Mouse (Mus musculus) T-cell, adult 2 months (primary cell): ENCODE measurements around the gene Pold1.

ENCODE experiments used
- DNase-seq: peaks from one replicate; pipeline ENCODE4 v3.0.0; 2022; ENCODE audit warnings: low spot score

Gene Pold1

DNA sequence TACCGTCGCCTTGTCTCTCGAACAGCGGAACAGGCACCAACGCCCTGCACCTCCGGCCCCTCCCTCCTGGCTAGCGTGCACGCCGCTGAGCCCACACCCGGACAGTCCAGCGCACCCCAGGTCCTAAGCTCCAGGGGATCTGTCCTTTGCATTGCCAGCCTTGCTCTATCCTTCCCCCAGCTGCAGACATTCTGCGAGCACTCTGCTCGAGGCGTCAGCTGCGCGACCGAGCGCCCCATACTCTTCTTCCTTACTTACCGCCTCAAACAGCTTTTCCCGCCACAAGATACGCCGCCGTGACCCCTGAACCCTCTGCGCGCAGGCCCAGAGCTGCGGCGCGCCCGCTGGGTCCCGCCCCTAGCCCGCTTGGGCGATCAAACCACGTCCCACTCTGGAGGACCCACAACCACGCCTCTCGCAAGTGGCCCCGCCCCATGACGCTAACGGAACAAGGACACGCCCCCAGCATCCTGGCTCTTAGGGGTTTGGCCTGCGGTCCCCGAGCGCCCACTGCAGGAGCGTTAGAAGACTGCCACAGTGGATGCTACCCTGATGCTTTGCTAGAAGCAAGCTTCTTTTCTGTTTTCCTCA is at the start of gene Pold1:
Gene Pold1, minus strand, starts transcription at position 353 of the 591 bp plus-strand sequence.
- DNase-seq: peak; percentile 100

- no peak for DNase-seq
Observed at GRCm38 (mm10) chr7:44598336-44598735, 49.7 kb upstream of the Pold1 start.

- DNase-seq: no peak
Observed at GRCm38 (mm10) chr7:44597666-44598065, 49.0 kb upstream of the Pold1 start.

DNA sequence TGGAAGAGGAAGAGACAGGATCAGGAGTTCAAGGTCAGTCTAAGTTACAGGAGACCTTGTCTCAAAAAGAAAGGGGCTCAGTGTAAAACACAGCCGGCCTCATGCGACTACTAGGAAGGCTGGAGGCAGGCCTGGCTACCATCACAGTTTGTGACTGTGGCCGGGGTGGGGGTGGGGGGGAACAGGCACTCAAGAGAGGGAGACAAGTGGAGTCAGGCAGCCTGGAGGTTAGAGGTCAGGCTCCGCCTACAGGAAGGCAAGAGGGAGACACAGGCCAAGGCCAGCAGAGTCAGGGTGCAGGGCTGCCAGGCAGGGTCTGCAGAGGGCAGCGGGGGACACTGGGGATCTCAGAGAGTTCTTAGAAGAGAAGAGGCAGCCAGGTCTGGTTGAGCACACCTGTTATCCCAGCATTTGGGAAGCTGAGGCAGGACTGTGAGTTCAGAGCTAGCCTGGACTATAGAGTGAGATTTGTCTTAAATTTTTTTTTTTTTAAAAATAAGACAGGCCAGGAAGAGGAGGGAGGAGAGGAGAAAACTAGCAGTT is 48.4 kb upstream of the Pold1 start:
- DNase-seq: no peak

- no peak for DNase-seq
Observed at GRCm38 (mm10) chr7:44596051-44596450, 47.4 kb upstream of the Pold1 start.

GRCm38 (mm10) chr7:44595131-44595561 is 46.5 kb upstream of the Pold1 start:
- DNase-seq: no peak

DNA sequence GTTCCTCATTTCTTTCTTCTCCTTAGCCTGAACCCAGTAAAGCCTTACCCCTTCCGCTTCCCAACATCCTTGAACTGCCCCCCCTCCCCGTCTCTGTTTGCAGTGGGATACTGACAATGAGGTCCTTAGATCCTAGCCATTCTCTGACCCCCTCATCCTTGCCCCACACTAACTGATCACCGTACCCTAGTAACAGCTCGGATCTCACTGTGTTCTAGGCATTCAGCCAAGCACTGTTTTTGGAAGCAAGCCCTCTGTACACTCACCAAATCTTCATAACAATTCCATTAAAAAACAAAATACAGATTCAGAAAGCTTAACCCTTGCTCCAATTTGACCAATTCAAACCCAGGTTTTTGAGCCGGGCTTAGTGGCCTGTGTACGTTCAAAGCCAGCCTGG is 45.6 kb upstream of the Pold1 start:
- no peak for DNase-seq

GRCm38 (mm10) chr7:44593775-44594174 is 45.1 kb upstream of the Pold1 start:
- peak; percentile 28 for DNase-seq

- DNase-seq: no peak
Observed at GRCm38 (mm10) chr7:44593051-44593450, 44.4 kb upstream of the Pold1 start.

GRCm38 (mm10) chr7:44591348-44592116 is 42.9 kb upstream of the Pold1 start:
- no peak for DNase-seq

- peak; percentile 60 for DNase-seq
Observed at GRCm38 (mm10) chr7:44590402-44591347, 42.0 kb upstream of the Pold1 start, which contains the start of gene Kcnc3. Kcnc3 (plus strand) TSS chr7:44590664.

DNA sequence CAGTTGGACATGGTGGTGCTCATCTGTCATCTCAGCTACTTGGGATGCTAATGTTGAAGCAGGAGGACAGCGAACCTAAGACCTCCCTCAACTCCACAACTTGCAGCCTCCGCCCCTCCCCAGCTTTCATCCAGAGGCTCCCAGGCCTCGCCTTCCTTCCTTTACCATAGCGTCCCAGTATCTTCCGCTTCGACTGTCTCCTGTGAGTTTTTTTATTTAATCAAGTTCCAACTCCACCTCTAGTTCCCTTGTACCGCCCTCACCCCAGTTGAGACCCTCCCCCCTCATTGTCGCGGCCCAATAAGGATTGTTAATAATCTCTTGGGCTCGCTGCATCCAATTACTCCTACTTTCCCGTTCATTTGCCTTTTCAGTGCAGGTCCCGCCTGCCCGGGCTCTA is 41.3 kb upstream of the Pold1 start:
- no peak for DNase-seq

GRCm38 (mm10) chr7:44589149-44589548 is 40.5 kb upstream of the Pold1 start:
- DNase-seq: peak; percentile 28

- DNase-seq: no peak
Observed at GRCm38 (mm10) chr7:44588338-44588737, 39.7 kb upstream of the Pold1 start.

DNA sequence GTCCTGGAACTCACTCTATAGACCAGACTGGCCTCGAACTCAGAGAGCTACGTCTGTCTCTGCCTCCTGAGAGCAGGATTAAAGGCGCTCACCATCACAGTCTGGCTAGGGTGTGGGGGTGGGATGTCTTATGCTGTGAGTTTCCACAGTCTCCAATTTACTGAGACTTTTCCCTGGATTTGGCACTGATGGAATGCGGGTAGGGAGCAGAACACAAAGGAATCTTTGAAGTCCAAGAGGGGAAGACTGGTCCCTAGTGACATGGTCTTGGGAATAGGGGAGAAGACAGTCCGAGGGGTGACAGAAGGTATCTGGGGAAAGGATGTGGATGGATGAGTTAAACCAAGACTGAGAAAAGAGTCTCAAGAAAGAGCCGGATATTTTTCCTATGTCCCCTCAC is 39.0 kb upstream of the Pold1 start:
- no peak for DNase-seq

- DNase-seq: peak; percentile 13
Observed at GRCm38 (mm10) chr7:44586930-44587329, 38.3 kb upstream of the Pold1 start.

GRCm38 (mm10) chr7:44586518-44586917 is 37.9 kb upstream of the Pold1 start:
- DNase-seq: no peak

GRCm38 (mm10) chr7:44585606-44586005 is 37.0 kb upstream of the Pold1 start:
- no peak for DNase-seq

DNA sequence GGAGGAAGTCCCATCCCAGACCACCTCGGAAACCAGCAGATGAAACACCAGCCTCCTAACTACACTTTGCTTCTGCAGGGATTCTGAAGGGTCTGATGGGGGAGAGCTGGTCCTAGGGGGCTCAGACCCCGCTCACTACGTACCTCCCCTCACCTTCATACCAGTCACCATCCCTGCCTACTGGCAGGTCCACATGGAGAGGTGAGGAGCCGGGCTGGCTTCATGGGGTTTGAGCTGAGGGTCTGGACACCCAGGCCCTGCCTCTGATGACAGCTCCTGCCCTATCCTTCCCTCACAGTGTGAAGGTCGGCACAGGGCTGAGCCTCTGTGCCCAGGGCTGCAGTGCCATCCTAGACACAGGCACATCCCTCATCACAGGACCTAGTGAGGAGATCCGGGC is 36.3 kb upstream of the Pold1 start:
- DNase-seq: no peak

- DNase-seq: no peak
Observed at GRCm38 (mm10) chr7:44584265-44584804, 35.7 kb upstream of the Pold1 start.

GRCm38 (mm10) chr7:44583146-44583545 is 34.5 kb upstream of the Pold1 start:
- DNase-seq: no peak

DNA sequence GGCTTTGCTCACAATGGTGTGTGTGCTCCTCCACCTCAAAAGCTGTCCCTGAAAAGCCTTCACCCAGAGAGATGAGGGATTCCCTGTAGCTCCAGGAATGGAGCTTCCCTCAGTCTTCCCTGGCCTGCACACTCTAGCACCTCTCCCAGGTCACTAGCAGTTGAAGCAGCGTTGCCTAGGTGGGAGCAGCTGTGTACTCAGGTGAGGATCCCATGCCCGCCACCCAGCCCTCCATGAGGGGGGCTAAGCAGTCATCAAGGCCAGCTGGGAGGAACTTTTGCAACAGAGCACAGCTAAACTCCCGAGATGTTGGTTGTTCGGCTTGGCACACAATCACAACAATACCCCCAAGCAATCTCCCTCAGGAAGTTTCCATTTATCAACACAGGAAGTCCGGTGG is 34.1 kb upstream of the Pold1 start:
- no peak for DNase-seq
